ENCODE assay signal across 11 mouse cellular contexts in genomic region chr9:79865998-79866397, GRCm38 (mm10).
DNase-seq lines count a peak whose midpoint lies in the region; ATAC-seq and TF ChIP-seq lines count a peak whose summit lies in the region.
"Had no signal": no experiment of that assay in that cellular context is flagged by ENCODE, and none has a peak within 500 bp of the region (broad histone marks: within the 10 kb centered on the region; RNA-seq: fewer than 3 reads in every experiment).

No protein-coding gene starts in this region.

- 67% methylated on average over 7 of the region's 7 CpGs for WGBS in lung, embryonic 14.5 days

- no peaks in the 10 kb centered on the region for H3K36me3 ChIP-seq in lung, embryonic 14.5 days (ENCODE audit: insufficient read depth)
- H3K36me3 ChIP-seq: midbrain, embryonic 13.5 days had no signal

- no peak overlapping the region for H3K27ac ChIP-seq in lung, embryonic 14.5 days (ENCODE audit: low read depth)
- H3K27ac ChIP-seq: midbrain, embryonic 13.5 days had no signal

- H3K9ac ChIP-seq in lung, embryonic 14.5 days = no peak overlapping the region
- H3K9ac ChIP-seq: midbrain, embryonic 13.5 days had no signal

- H3K4me3 ChIP-seq in lung, embryonic 14.5 days (ENCODE audit: low read depth, low read length) = no peak overlapping the region
- H3K4me3 ChIP-seq: midbrain, embryonic 13.5 days had no signal

- H3K9me3 ChIP-seq in lung, embryonic 14.5 days (ENCODE audit: low read depth, low read length) = no peaks in the 10 kb centered on the region
- H3K9me3 ChIP-seq: midbrain, embryonic 13.5 days had no signal

- ATAC-seq in lung, embryonic 14.5 days (ENCODE audit: insufficient read depth) = no peak
- ATAC-seq: forebrain, embryonic 14.5 days; midbrain, embryonic 13.5 days had no signal

- H3K4me2 ChIP-seq in lung, embryonic 14.5 days = no peak overlapping the region
- H3K4me2 ChIP-seq: midbrain, embryonic 13.5 days had no signal

- DNase-seq in heart, adult 18-20 months = peak; percentile 21 to 31
- DNase-seq in heart, adult 8-10 months (ENCODE audit: low spot score) = no peak
- DNase-seq in lung, embryonic 14.5 days = no peak
- DNase-seq in lung, postnatal 4 days = no peak
- DNase-seq in brain, adult 2 months (ENCODE audit: low read depth, low spot score) = peak; percentile 34
- DNase-seq in thymus, postnatal 14 days = peak; percentile 16
- no peak for DNase-seq in urinary bladder, postnatal 25 days (ENCODE audit: low spot score)
- DNase-seq in cerebellum, adult 9-11 months = no peak
- DNase-seq: liver had no signal

- H3K27me3 ChIP-seq in lung, embryonic 14.5 days (ENCODE audit: insufficient read depth, low read length) = no peaks in the 10 kb centered on the region
- H3K27me3 ChIP-seq: midbrain, embryonic 13.5 days had no signal

- H3K4me1 ChIP-seq in lung, embryonic 14.5 days (ENCODE audit: insufficient read depth) = no peaks in the 10 kb centered on the region
- H3K4me1 ChIP-seq: midbrain, embryonic 13.5 days had no signal

- TF ChIP-seq CTCF in lung, embryonic 14.5 days (IDR thresholded peaks at IDR 0.05; ENCODE audit: low read depth) = peak; percentile 48

Comparison
In these comparisons a context has a peak if more than half of its experiments do, and no peak if none do; other contexts are left out.
1. DNase-seq: peak in heart, adult 18-20 months (2 of 2), brain, adult 2 months (single experiment) and thymus, postnatal 14 days (single experiment); none in heart, adult 8-10 months (single experiment), lung, embryonic 14.5 days (single experiment), lung, postnatal 4 days (0 of 2), urinary bladder, postnatal 25 days (single experiment) and cerebellum, adult 9-11 months (single experiment).